Mouse (Mus musculus): ENCODE measurements around the gene Wwox.
A peak's percentile ranks its signal among the peaks of the same experiment; 100 is the strongest.

Gene Wwox

GRCm38 (mm10) chr8:114902584-114902983 lies 463.1 kb downstream of the Wwox start:
- DNase-seq (ENCODE audit: low spot score) = no peak

DNA sequence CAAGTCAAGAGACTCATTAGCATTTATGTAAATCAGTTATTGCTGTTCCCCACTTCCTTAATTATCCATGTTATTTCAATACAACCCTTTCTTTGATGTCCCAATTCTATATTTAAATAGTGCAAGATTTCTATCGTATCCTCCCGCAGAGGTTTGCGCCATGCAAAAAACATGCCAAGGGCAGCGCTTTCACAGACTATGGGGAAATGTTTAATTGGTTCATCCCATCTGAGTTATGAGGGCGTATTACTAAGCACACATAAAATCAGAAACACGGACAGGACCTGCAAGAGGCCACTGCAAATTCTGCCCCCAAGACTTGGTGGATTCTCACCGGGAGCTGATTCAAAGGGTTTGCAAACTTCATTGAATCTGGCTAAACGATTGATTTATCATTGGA lies 468.6 kb downstream of the Wwox start:
- no peak for DNase-seq (ENCODE audit: low spot score)

GRCm38 (mm10) chr8:114908589-114908988 lies 469.1 kb downstream of the Wwox start:
- DNase-seq (ENCODE audit: low spot score) = no peak

DNA sequence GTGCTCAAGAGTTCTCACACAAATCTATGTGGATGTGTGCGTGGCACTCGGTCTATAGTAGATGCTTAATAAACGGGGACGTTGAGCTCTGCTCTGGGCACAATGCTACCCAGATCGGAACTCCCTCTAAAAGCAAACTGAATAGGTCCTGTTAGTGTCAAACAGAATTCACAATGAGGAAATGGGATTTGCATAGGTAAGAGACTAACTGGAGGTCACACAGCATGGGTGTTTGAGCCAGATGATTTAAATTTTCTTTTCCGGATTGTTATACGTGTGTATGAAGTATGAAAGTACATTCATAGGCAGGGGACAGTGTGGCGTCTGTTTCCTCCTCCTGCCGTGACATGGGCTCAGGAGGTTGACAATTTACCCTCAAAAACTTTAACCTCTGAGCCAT lies 469.7 kb downstream of the Wwox start:
- DNase-seq (ENCODE audit: low spot score) = no peak

DNA sequence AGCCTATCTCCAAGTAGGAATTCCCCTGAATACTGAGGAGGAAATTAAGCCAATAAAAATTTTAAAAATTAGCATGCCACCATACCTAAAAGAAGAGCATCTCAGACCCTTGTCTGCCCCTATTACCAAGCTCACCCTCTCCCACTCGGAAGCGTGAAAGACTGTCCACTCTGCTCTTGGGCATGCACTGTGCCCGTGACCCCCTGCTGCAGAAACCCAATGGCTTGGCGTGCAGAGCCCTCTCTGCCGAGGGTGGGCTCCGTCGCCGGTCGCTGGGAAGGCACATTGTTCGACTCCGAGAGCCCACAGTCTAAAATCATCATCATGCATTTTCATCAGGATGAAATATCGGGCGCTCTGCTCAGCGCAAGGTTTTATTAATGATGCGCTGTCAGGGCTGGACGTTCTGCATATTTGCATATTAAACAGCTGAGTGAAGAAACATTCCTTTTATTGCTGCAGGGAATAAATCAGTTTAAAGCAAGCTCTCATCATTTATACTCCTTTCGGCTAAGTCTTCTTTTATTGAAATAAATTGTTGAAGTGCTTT lies 471.7 kb downstream of the Wwox start:
- no peak for DNase-seq (ENCODE audit: low spot score)

GRCm38 (mm10) chr8:114923629-114924028 lies 484.2 kb downstream of the Wwox start:
- DNase-seq (ENCODE audit: low spot score) = no peak

DNA sequence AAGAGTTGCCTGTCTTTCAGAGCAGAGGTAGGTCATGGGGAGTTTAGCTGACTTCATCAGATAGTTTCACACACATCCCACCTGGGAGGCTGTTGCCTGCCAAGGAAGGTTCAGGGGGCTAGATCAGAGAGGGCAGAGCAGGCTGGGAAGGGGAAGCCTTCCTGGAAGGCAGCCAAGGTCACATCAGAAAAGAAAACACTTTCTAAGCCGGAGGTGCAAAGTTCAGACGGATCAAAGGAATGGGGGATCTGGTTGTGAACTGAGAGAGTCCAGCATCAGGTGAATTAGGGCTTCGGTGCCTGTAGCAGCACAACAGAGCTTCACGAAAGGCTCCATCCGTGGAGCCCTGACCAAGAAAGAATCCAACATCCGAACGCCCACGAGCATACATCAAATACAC lies 488.0 kb downstream of the Wwox start:
- no peak for DNase-seq (ENCODE audit: low spot score)

DNA sequence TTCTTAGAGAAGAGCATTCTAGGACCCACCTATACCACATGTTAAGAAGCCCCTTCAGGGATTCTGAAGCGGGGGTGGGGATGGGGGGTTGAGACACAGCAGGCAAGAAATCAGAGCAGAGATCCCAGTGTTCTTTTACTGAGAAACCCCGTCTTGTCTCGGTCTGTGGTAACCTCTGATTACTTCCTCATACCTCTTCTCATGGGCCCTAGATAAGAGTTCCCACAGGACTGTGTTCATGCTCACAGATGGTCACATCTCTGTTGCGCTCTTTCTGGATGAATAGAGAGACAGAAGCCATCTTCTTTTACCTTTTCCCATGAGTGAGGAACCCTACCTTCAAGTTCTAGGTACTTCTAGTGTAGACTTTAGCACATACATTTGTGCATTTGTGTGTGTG lies 488.5 kb downstream of the Wwox start:
- DNase-seq (ENCODE audit: low spot score) = no peak

DNA sequence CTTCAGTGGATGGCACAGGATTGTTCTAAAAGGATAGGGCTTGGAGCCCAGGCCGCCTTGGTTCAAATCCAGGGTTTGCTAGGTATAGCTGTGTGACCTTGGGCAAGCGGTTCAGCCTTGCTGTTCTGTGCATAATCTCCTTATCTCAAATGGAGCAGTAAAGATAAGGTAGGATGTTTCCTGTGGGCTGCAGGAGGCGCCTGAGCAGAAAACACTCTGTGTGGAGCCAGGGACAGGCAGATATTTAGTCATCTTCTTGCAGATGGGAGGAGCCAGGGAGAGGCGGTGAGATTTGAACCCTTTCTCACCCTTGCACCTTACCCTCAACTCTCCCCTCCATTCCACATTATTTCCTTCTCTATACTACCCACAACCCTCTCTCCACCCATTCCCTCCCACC lies 490.1 kb downstream of the Wwox start:
- DNase-seq (ENCODE audit: low spot score) = no peak

- DNase-seq (ENCODE audit: low spot score) = no peak
Measured at GRCm38 (mm10) chr8:114932071-114932630, 492.7 kb downstream of the Wwox start.

- DNase-seq (ENCODE audit: low spot score) = peak; percentile 15
Measured at GRCm38 (mm10) chr8:114933248-114933647, 493.8 kb downstream of the Wwox start.

DNA sequence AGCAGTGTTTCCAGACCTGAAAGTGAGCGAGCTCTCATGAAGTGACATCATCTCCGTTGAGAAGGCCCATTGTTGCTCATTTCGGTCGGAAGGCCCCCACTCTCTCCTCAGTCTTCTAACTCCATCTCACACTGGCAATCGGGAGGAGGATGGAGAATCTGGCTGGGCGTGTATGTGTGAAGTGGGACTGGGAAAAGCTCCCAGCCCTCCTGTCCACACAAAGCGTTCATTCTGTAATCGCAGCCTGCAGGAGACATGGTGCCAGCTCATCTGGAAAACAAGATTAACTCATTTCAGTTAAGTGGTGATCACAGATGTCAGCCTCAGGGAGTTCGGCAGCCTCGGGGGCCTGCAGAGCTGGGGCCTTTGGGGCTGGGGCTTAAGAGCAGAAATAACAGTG lies 497.4 kb downstream of the Wwox start:
- no peak for DNase-seq (ENCODE audit: low spot score)

DNA sequence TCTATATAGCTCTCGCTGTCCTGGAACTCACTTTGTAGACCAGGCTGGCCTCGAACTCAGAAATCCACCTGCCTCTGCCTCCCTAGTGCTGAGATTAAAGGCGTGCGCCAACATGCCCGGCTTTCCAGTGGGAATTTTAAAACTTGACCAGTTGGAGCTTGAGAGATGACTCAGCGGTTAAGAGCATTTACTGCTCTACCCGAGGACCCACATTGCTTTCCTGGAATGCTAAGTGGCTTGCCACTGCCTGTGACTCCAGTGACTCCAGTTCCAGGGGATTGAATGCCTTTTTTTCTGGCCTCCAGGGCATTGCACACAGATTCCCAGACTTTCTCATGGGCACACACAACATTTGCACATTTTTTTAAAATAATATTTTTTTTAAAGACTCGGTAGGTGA lies 499.9 kb downstream of the Wwox start:
- no peak for DNase-seq (ENCODE audit: low spot score)

GRCm38 (mm10) chr8:114941096-114941495 lies 501.6 kb downstream of the Wwox start:
- no peak for DNase-seq (ENCODE audit: low spot score)

DNA sequence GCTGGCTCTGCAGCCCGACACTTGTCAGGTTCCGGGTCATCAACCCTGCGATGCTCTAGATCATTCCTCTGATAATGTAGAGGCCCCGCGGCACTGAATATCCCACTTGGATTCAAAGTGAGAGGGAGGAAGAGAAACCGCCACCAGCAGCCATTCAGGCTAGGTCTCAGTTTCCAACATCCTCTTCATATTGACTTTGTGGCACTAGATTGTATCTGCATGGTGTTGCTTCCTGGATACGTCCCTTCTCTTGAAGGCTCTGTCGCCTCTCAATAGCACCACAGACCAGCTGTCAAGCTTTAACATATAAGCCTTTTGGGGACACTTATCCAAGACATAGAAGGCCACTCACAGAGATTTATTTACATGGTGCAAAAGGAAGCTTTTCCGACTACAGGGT lies 502.2 kb downstream of the Wwox start:
- no peak for DNase-seq (ENCODE audit: low spot score)

GRCm38 (mm10) chr8:114947921-114948320 lies 508.5 kb downstream of the Wwox start:
- DNase-seq (ENCODE audit: low spot score) = no peak

- no peak for DNase-seq (ENCODE audit: low spot score)
Measured at GRCm38 (mm10) chr8:114956377-114957168, 517.1 kb downstream of the Wwox start.

GRCm38 (mm10) chr8:114958437-114959107 lies 519.1 kb downstream of the Wwox start:
- no peak for DNase-seq (ENCODE audit: low spot score)

DNA sequence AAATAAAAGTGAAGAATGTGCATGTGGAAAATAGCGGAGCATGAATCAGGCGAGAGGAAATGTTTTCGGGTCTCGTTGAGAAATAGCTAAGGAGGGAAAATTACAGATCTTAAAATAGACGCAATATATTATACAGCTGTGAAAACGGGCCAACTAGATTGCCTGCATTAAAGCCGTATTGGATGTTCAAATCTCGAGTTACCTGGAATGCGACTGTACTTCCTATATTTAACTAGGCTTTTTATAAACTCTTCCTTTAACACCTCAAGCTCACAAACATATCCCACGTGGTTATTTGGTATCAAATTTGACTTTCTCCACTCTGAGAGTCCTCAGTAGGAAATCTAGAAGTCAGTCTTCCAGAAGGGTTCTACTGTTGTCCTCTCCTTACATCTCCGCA lies 520.0 kb downstream of the Wwox start:
- DNase-seq (ENCODE audit: low spot score) = no peak

DNA sequence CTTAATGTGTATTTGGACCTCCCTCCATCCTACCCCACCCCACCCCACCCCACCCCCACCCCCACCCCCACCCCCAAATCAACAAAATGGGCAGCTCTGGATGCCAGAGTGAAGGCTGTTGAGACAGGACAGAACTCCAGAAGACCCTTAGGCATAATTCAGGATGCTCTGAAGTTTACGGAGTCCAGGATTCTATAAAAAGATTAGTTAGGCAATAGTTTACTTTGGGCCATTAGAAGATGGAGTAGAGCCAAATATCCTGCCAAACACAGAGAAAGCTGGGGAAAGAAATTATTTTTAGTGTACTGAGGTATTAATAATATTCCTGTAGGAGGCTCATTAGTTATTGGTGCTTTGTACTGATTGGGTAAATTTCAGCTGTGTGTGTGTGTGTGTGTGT lies 523.0 kb downstream of the Wwox start:
- no peak for DNase-seq (ENCODE audit: low spot score)

- DNase-seq (ENCODE audit: low spot score) = no peak
Measured at GRCm38 (mm10) chr8:114963282-114963681, 523.8 kb downstream of the Wwox start.

- DNase-seq (ENCODE audit: low spot score) = no peak
Measured at GRCm38 (mm10) chr8:114964206-114964605, 524.8 kb downstream of the Wwox start.

GRCm38 (mm10) chr8:114968842-114969241 lies 529.4 kb downstream of the Wwox start:
- no peak for DNase-seq (ENCODE audit: low spot score)

Data from c-Kit-positive CD71-positive TER-119-positive erythroid progenitor cells, embryonic 14.5 days (primary cell).